Mouse (Mus musculus): ENCODE results near the gene Sox13.
"Not testable (repeated sequence)": the region's sequence is repeated elsewhere in the genome, so short reads cannot be mapped to it uniquely, and the experiment has no call there.

Gene Sox13

GRCm38 (mm10) chr1:133367606-133368488 is 56.3 kb downstream of the Sox13 start:
- DNase-seq (ENCODE audit: low spot score), result peak; percentile 59

GRCm38 (mm10) chr1:133366951-133367605 is 57.1 kb downstream of the Sox13 start:
- DNase-seq (ENCODE audit: low spot score), result no peak

GRCm38 (mm10) chr1:133364890-133365289 is 59.3 kb downstream of the Sox13 start:
- DNase-seq (ENCODE audit: low spot score), result no peak

GRCm38 (mm10) chr1:133364022-133364630 is 60.1 kb downstream of the Sox13 start:
- DNase-seq (ENCODE audit: low spot score), result no peak

- peak; percentile 83 for DNase-seq (ENCODE audit: low spot score)
Measured at GRCm38 (mm10) chr1:133363276-133364021, 60.7 kb downstream of the Sox13 start, which contains the start of gene Etnk2. Gene Etnk2 (plus strand): TSS chr1:133363572.

- DNase-seq (ENCODE audit: low spot score), result no peak
Measured at GRCm38 (mm10) chr1:133362103-133362502, 62.1 kb downstream of the Sox13 start.

- no peak for DNase-seq (ENCODE audit: low spot score)
Measured at GRCm38 (mm10) chr1:133361006-133361405, 63.2 kb downstream of the Sox13 start.

GRCm38 (mm10) chr1:133356330-133356729 is 67.8 kb downstream of the Sox13 start:
- no peak for DNase-seq (ENCODE audit: low spot score)

GRCm38 (mm10) chr1:133355912-133356311 is 68.3 kb downstream of the Sox13 start:
- no peak for DNase-seq (ENCODE audit: low spot score)

GRCm38 (mm10) chr1:133355469-133355868 is 68.7 kb downstream of the Sox13 start:
- no peak for DNase-seq (ENCODE audit: low spot score)

- DNase-seq (ENCODE audit: low spot score), result peak; percentile 86
Measured at GRCm38 (mm10) chr1:133353371-133353809, 70.8 kb downstream of the Sox13 start.

GRCm38 (mm10) chr1:133351762-133352161 is 72.4 kb downstream of the Sox13 start:
- DNase-seq (ENCODE audit: low spot score), result no peak

- DNase-seq (ENCODE audit: low spot score), result no peak
Measured at GRCm38 (mm10) chr1:133350210-133350609, 74.0 kb downstream of the Sox13 start, which contains the start of gene Ren1. Gene Ren1 (plus strand): TSS chr1:133350510.

- DNase-seq (ENCODE audit: low spot score), result no peak
Measured at GRCm38 (mm10) chr1:133347693-133348520, 76.3 kb downstream of the Sox13 start.

- no peak for DNase-seq (ENCODE audit: low spot score)
Measured at GRCm38 (mm10) chr1:133347226-133347625, 77.0 kb downstream of the Sox13 start.

- no peak for DNase-seq (ENCODE audit: low spot score)
Measured at GRCm38 (mm10) chr1:133346531-133346930, 77.6 kb downstream of the Sox13 start.

GRCm38 (mm10) chr1:133344357-133344756 is 79.8 kb downstream of the Sox13 start:
- no peak for DNase-seq (ENCODE audit: low spot score)

GRCm38 (mm10) chr1:133340403-133340802 is 83.8 kb downstream of the Sox13 start:
- not testable (repeated sequence) for DNase-seq (ENCODE audit: low spot score)

- no peak for DNase-seq (ENCODE audit: low spot score)
Measured at GRCm38 (mm10) chr1:133333937-133334336, 90.2 kb downstream of the Sox13 start.

GRCm38 (mm10) chr1:133332656-133333430 is 91.3 kb downstream of the Sox13 start:
- DNase-seq (ENCODE audit: low spot score), result no peak

All from embryo, embryonic 10 days (tissue).